Mouse (Mus musculus) lung, postnatal 0 days (tissue): Measurements from ENCODE around the gene Abcb8.

Experiments
- CTCF ChIP-seq: IDR thresholded peaks from 2 replicates; pipeline ENCODE4 v1.5.1; 2016; ENCODE audit warnings: antibody characterized with exemption, mild to moderate bottlenecking
- EP300 ChIP-seq: IDR thresholded peaks from 2 replicates; pipeline ENCODE4 v1.6.1; 2016; ENCODE audit warnings: antibody characterized with exemption, mild to moderate bottlenecking, control low read depth

DNA sequence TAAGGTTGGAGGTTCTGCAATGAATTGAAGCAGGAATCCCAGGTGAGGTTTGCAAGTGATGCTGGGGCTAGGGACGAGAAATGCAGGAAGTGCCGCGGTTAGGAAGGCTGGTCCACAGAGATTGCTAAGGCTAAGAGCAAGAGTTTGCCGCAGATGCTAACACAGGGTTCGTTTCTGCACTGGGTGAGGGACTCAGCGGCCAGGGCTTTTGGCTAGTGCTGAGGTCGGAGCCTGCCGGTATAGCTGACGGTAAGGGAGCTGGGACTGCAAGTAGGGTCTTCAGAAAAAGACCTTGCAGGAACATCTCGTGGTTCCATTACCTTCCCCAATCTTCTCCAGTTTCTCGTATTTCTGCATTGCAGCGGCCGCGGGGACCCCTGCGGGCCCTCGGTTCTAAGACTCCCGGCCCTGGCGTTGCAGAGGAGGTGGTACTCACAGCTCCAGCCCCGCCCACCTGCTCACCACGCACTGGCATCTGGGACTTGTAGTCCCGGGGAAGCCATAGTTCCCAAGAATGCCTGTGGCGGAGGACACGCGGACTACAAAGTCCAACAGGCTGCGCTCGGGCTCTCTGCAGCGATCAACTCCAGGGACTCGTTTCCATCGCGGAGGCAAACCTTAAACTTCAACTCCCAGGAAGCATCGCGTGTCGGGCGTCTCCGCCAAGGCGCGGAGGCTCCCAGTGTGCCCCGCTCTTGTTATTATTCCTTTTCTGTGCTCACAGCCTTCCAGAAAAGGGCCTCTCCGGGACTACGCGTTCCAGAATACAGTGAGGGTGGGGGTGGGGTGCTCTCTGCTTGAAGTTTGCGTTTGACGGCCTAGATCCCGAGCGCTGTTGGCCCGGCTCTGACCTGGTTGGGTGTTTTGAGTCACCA lies 29.9 kb downstream of the Abcb8 start, which contains the start of the genes Cdk5 and Slc4a2:
- TF ChIP-seq CTCF (no peak; the same call in 1 of the 2 replicates), EP300 (peak; percentile 83)
